Mouse (Mus musculus) limb, embryonic 11.5 days (tissue): ENCODE measurements around the gene Prrc2b. TPM values are rescaled to one million over a fixed set of nuclear protein-coding genes. Genes with fewer than 3 reads are reported as not detected.

ENCODE experiments used
- ATAC-seq: fragments of 200-750 bp; cut with Nextera tagmentation; 2 replicates; pipeline ENCODE4 v1.8.0; 2017; ENCODE audit warnings: low read depth; ENCODE audit not compliant: insufficient number of reproducible peaks, low FRiP score, low TSS enrichment
- DNase-seq: peaks from one replicate; pipeline ENCODE4 v3.0.0-alpha.2; 2015; ENCODE audit warnings: low spot score
- H3K27ac ChIP-seq: fragments of 300-500 bp; sonication (generic); replicated peaks from 2 replicates; pipeline ENCODE4 v1.5.1; 2014; ENCODE audit warnings: low read depth, mild to moderate bottlenecking, low read length
- H3K27me3 ChIP-seq: fragments of 300-500 bp; sonication (generic); 2 replicates; pipeline ENCODE4 v1.6.1; 2014; ENCODE audit warnings: mild to moderate bottlenecking, low read length, mixed read lengths; ENCODE audit not compliant: control insufficient read depth, insufficient read depth
- H3K36me3 ChIP-seq: fragments of 300-500 bp; sonication (generic); 2 replicates; pipeline ENCODE4 v1.6.1; 2014; ENCODE audit warnings: mild to moderate bottlenecking, low read length, moderate library complexity, mixed read lengths; ENCODE audit not compliant: control insufficient read depth, insufficient read depth
- H3K4me1 ChIP-seq: fragments of 300-500 bp; sonication (generic); 2 replicates; pipeline ENCODE4 v1.6.1; 2014; ENCODE audit warnings: low read length, mixed read lengths; ENCODE audit not compliant: control insufficient read depth, insufficient read depth
- H3K4me2 ChIP-seq: fragments of 300-500 bp; sonication (generic); 2 replicates; pipeline ENCODE4 v1.6.1; 2014; ENCODE audit warnings: low read depth, mild to moderate bottlenecking, moderate library complexity; ENCODE audit not compliant: severe bottlenecking
- H3K4me3 ChIP-seq: fragments of 300-500 bp; sonication (generic); 2 replicates; pipeline ENCODE4 v1.5.1; 2014; ENCODE audit warnings: low read depth, low read length
- H3K9ac ChIP-seq: fragments of 300-500 bp; sonication (generic); 2 replicates; pipeline ENCODE4 v1.6.1; 2014; ENCODE audit warnings: mild to moderate bottlenecking, low read length
- H3K9me3 ChIP-seq: fragments of 300-500 bp; sonication (generic); 2 replicates; pipeline ENCODE4 v1.6.1; 2016; ENCODE audit warnings: low read length; ENCODE audit not compliant: control insufficient read depth
- WGBS: fragments of 180-500 bp; shearing (Covaris S2); extraction: QIAGEN DNeasy Blood & Tissue Kit; methylation state at CpG from one replicate; pipeline ENCODE4 v1.1.7; 2014; 5-methylcytosine and 5-hydroxymethylcytosine counted together
- microRNA-seq: library from miRNA; unstranded; fragments of <30 nt; microRNA quantifications from one replicate; pipeline ENCODE4, GENCODE M21; 2016
- polyA plus RNA-seq: library from polyadenylated mRNA; unstranded; fragments of >200 nt; fragmentation: Nextera tagmentation; extraction: Ambion mirVana; gene quantifications from 2 replicates; pipeline ENCODE4 v1.2.1, GENCODE M21; 2014

The Prrc2b gene
- polyA plus RNA-seq, 1 experiment from 2014 or later, result 62.5 TPM

- H3K4me1 ChIP-seq, result peaks cover 7% of the 10 kb centered on the region
- no peaks in the 10 kb centered on the region for H3K9me3 ChIP-seq
- H3K4me2 ChIP-seq, result no peak overlapping the region
- ATAC-seq, result no peak
- no peak overlapping the region for H3K9ac ChIP-seq
- H3K27me3 ChIP-seq, result no peaks in the 10 kb centered on the region
- WGBS, result 92% methylated on average over 3 of the region's 3 CpGs
- no peak overlapping the region for H3K4me3 ChIP-seq
- no peak overlapping the region for H3K27ac ChIP-seq
- DNase-seq, result no peak
- H3K36me3 ChIP-seq, result peaks cover 21% of the 10 kb centered on the region
Observed at GRCm38 (mm10) chr2:32283986-32284385, 133.1 kb downstream of the Prrc2b start.

Small RNAs within 50 kb of the gene (microRNA-seq; reads per million reads assigned to microRNA genes)
- gene Gm27805, result not detected

Other genes starting within 250 kb of the Prrc2b start
- 110 and 121 TPM in 2 replicates for gene Aif1l, start 200.9 kb upstream of the Prrc2b start, polyA plus RNA-seq
- 85.5 and 98.4 TPM in 2 replicates for gene Nup214, start 176.6 kb upstream of the Prrc2b start, polyA plus RNA-seq
- gene Fam78a, start 66.2 kb upstream of the Prrc2b start, polyA plus RNA-seq, result 1.9 and 2.1 TPM in 2 replicates
- 2.7 and 3.8 TPM in 2 replicates for gene Plpp7, start 55.6 kb upstream of the Prrc2b start, polyA plus RNA-seq
- gene Pomt1, start 85.5 kb downstream of the Prrc2b start, polyA plus RNA-seq, result 18.7 TPM in 2 replicates
- 58.6 and 61.5 TPM in 2 replicates for gene Uck1, start 109.1 kb downstream of the Prrc2b start, polyA plus RNA-seq
- 18.1 and 18.9 TPM in 2 replicates for gene Golga2, start 136.3 kb downstream of the Prrc2b start, polyA plus RNA-seq
- gene Swi5, start 137.0 kb downstream of the Prrc2b start, polyA plus RNA-seq, result 272 and 354 TPM in 2 replicates
- gene Ciz1, start 201.2 kb downstream of the Prrc2b start, polyA plus RNA-seq, result 52.2 and 67.8 TPM in 2 replicates
- gene Dnm1, start 202.3 kb downstream of the Prrc2b start, polyA plus RNA-seq, result 36.1 and 39.9 TPM in 2 replicates
- 39.4 and 44.4 TPM in 2 replicates for gene 1110008P14Rik, start 230.9 kb downstream of the Prrc2b start, polyA plus RNA-seq
- gene Lcn2, start 237.2 kb downstream of the Prrc2b start, polyA plus RNA-seq, result 0.35 TPM in 1 of 2 replicates, not detected in the other
- 29.0 and 32.3 TPM in 2 replicates for gene Ptges2, start 244.8 kb downstream of the Prrc2b start, polyA plus RNA-seq